Mouse (Mus musculus) left cerebral cortex, postnatal 4 days (tissue): Measurements from ENCODE around the gene Pde1a. TPM values are rescaled to one million over a fixed set of nuclear protein-coding genes. Genes with fewer than 3 reads are reported as not detected.

Experiments
- DNase-seq: peaks from one replicate; pipeline ENCODE4 v3.0.0-alpha.2; 2022
- intact Hi-C: fragments of 180-260 bp; cut with DNase I; formaldehyde crosslinking; loops from one replicate; pipeline ENCODE4 v1.15.1; 2025
- total RNA-seq, 2 experiments: library from RNA; stranded (reverse); gene quantifications; 2 replicates each; pipeline ENCODE4 v1.2.3; 2021

Pde1a gene
- 10 to 100 TPM; 46.3 to 57.2 TPM for total RNA-seq

- intact Hi-C loops, result loop anchor here (10.0 kb wide), 1 partner anchor 136 kb away; no protein-coding TSS in a partner anchor
- peak; percentile 29 for DNase-seq
Measured at GRCm38 (mm10) chr2:80128861-80129698, at the start of gene Pde1a. Gene Pde1a (minus strand): TSS chr2:80129458.

GRCm38 (mm10) chr2:80178608-80179280, 49.5 kb upstream of the Pde1a start:
- no peak for DNase-seq
- intact Hi-C loops, result no loop called here

- intact Hi-C loops, result no loop called here
- DNase-seq, result no peak
Measured at GRCm38 (mm10) chr2:80178154-80178553, 48.9 kb upstream of the Pde1a start.

DNA sequence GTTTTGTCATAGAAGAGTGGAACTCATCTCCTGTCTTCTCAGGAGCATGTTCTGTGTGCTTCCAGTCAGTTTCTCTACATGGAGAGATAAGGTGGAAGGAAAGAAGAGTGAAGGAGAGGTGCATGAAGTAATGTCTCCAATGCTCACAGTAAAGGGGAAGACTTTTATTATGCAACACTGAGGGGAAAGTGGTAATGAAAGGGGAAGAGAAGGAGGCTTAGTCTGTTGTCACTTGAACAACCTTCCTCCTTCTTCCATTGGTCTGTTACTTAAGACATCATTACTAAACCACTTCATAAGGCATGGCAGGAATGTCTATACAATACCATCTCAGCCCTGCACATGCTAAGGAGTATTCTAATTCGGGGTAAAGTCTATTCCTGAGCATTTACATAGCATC, 38.8 kb upstream of the Pde1a start:
- intact Hi-C loops, result no loop called here
- DNase-seq, result no peak

DNA sequence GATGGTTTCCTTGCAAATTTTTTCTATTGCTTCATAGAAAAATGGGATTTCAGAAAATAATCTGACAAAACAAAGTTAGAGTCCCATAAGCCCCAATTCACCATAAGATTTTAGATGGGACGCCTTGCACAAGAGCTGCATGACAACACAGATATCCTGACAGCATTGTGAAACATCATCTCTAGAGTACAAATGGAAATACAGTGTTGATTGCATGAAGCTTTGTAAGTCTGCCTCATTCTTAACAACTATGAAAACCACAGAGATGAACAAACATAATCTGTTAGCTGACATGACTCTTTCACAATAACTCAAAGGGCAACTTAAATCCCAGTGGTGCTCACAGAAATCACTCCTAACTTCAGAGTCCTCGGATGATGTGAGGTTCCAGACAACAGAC, 29.5 kb upstream of the Pde1a start:
- intact Hi-C loops, result no loop called here

GRCm38 (mm10) chr2:80158196-80158595, 28.9 kb upstream of the Pde1a start:
- intact Hi-C loops, result no loop called here

More for the DNA sequence above, 29.5 kb upstream of the Pde1a start:
- no peak for DNase-seq

DNA sequence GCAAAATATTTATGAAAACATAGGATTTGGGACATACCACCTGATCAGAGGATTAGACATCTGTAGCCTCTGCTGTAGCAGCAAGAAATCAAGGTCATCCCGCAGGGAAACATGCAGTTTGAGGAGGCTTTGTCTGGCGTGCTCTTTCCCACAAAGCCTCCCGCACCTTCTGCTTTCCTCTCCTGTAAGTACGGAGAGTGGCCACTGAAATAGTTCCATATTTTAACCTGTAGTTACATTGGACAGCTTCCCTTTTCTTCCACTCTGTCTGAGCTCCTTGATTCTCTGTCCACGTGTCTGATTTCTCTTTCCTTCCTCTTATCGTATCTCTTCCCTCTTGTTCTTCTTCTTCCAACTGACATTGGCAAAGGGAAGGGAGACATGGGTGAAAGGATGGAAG, 20.8 kb upstream of the Pde1a start:
- DNase-seq, result no peak
- intact Hi-C loops, result no loop called here

More at GRCm38 (mm10) chr2:80158196-80158595, 28.9 kb upstream of the Pde1a start:
- no peak for DNase-seq

DNA sequence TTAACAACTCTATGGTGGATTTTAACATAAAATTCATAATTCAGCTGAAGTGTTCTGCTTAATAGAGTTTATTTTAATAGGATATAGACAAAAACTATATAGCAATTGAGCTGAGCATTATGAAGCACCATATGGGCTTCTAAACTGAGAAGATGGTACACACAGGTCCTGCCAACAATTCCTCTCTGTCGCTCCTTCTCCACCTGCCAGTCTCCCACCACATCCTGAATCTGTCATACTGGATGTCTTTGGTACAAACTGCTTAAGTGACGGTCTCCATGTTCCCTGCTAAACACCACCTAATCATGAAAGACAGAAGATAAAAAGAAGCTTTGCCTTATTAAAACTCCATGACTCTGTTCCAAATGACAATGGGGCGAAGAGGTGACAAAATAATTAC, 20.1 kb upstream of the Pde1a start:
- no peak for DNase-seq
- intact Hi-C loops, result no loop called here

- no peak for DNase-seq
- intact Hi-C loops, result no loop called here
Measured at GRCm38 (mm10) chr2:80135076-80135475, 5.8 kb upstream of the Pde1a start.

DNA sequence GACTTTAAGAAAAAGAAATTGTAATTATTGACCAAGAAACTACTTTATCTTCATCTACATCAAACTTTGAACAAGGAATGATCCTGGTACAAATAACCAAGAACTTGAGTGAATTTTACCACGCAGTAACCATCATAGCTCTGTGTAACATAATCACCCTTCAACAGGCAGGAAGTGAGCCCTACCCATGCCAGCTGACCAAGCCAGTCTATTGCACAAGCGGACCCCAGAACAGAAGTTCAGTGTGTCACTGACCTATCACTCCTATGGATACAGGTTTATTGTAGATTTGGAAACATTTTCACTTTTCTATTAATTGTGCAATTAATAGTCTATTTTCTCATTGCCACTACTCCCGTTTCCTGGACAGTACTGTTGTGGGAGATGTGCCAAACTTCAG, 3.4 kb upstream of the Pde1a start:
- intact Hi-C loops, result no loop called here
- no peak for DNase-seq

DNA sequence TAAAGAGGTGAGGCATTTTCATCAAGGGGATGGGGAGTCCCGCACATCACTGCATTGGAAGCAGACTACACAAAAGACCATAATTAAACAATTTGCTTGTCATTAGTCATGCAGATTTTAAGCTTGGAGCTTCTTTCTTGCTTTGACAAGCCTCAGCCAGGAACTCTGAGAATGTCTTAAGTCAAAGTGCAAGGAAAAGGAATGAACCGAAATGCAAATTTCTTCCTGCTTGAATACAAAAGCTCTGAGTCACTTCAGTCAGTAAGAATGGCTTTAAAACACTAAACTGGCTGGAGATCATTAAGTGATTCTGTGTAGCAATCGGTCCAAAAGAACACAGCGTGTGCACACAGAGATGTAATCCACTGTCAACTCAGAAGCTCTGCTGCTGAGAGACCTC, 2.6 kb downstream of the Pde1a start:
- intact Hi-C loops, result loop anchor here (10.0 kb wide), 1 partner anchor 138 kb away; no protein-coding TSS in a partner anchor

DNA sequence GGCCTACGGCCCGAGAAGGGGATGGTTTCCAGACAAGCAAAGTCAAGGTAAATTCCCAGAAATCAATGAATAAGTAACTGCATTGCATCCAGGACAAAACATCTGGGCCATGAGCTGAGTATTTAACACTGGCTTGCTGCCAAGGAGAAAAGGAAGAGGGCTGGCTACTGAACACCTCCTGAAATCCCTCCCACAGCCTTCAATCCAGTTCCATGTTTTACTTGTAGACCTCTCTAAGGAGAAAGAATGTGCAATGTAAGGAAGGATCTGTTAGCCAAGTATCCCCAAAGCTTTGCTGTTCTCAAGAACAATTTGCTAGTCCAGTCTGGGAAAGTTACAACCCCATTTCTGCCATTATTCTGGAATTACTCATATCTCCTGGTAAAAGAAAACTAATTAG, 42.4 kb downstream of the Pde1a start:
- DNase-seq, result no peak
- intact Hi-C loops, result no loop called here

More for the DNA sequence above, 2.6 kb downstream of the Pde1a start:
- DNase-seq, result no peak

DNA sequence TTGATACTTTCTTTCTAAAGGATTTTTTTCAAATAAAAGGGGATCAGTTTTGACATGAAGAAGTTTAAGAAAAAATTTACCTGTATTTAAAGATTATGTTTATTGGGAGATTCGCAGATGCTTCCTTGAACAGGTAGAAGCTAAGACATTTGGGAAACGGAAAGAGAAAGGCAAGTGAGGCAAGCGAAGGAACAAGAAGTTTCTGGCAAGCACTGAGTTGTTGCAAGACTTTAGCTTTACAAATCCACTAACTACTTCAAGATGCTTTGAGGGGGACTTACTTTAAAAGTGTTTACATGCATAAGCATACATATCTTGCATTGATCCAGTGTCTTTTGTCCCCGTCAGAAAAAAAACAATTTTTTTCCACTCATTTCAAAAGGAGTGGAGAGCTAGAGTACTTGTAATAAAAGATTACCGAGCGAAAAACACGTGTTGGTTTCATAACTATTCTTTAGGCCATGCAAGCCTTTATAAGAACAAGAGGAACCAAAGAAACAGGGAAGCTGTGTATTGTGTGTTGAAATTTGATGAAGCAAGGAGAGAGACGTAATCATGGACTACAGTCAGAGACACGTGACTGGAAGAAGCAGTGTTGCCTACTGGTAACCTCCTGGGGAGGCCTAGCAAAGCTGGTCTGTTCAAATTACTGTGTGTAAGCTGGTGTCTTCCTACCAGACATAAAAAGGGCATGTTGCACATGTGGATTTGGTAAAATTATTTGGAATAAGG, 49.0 kb downstream of the Pde1a start:
- no peak for DNase-seq
- intact Hi-C loops, result no loop called here

DNA sequence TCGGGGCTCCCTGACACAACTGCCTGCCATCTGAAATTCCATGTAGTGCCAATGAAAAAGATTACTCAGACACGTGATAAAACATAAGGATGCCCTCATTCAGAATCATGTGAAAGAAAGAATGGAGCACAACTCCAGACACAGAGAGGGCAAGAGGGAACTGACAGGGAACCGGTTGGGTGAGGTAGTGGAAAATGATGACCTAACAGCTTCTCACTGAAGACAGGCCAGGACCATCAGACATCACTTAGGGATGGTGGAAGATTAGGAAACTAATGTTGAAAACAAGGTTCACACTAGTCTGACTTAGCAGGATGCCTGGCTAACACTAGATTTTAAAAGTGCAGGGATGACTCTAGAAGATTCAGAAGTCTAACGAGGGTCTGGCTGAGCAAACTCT, 49.6 kb downstream of the Pde1a start:
- DNase-seq, result no peak
- intact Hi-C loops, result no loop called here

DNA sequence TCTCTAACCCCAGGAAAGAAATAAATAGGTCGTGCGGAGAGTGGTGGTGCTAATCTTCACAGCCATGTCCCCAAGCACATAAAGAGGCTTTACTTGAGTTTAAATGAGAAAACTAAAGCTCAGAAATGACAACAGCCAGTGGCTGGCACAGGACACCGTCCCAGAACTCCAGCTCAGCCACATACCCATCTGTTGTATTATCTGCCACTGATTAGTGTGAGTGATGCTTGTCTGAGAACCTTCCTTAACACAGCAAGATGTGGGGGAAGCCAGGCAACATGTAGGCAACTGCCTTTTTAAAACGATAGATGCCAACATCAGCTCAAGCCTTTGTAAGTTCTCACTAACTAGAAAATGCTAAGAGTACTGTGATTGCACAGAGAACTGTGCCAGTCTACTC, 52.9 kb downstream of the Pde1a start:
- no peak for DNase-seq
- intact Hi-C loops, result no loop called here

- intact Hi-C loops, result no loop called here
- DNase-seq, result no peak
Measured at GRCm38 (mm10) chr2:80074531-80074930, 54.7 kb downstream of the Pde1a start.

DNA sequence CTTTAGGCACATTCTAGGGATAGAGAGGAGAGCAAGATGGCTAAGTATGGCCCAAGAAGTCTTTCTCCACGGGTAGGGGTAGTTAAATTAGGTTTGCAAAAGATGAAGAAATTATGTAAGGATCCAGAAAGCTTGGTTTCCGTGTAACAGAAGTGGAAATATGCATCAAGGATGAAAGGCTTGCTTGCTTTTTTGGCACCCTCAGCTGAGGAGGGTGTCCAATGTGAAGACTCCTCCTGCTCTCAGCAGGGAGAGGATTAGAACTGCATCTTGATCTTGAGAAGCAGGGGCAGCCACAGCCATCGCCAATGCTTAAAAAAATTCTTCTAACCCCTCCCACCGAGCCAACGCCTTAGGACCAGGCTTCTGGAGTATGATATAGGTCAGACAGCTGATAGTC, 55.2 kb downstream of the Pde1a start:
- intact Hi-C loops, result no loop called here
- DNase-seq, result no peak

DNA sequence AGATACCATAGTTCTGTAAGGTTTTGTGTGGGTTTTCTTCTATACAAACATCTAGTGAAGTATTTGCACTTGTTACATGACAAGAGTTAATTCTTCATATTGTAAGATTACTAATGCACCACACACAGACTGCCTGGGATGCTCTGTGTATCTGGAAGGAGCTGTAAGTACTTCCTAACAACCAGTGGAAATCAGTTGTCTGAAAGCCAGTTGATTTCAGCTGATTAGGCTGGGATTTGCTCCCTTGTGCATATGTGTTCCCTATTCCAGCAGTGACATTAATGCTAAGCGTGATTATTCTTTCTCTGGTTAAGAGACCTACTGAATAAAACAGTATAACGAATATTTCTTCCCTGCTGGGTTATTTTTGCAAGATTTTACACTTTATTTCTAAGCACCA, 55.8 kb downstream of the Pde1a start:
- no peak for DNase-seq
- intact Hi-C loops, result no loop called here

DNA sequence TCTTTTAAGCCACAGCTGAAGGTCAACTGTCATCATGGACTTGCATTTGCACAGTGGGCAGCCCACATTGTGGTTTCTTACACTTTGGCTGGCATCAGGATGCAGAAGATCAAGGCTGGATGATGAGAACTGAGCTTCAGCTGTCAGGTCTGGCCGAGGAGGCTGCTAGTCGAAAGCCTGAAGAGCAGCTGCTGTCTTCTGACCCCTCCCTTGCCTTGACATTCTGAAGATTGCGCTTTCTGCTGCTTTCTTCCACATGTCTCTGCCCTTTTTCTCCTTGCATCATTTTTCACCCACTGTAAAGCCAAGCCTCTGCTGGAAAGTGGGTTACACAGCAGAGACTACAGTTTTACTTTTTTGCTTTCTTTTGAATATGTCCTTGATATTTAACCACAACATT, 59.5 kb downstream of the Pde1a start:
- DNase-seq, result no peak
- intact Hi-C loops, result no loop called here

- intact Hi-C loops, result no loop called here
- no peak for DNase-seq
Measured at GRCm38 (mm10) chr2:80066449-80066848, 62.8 kb downstream of the Pde1a start.

- intact Hi-C loops, result no loop called here
- no peak for DNase-seq
Measured at GRCm38 (mm10) chr2:80056062-80056461, 73.2 kb downstream of the Pde1a start.
